ENCODE assay signal across 8 mouse cellular contexts in genomic region chr13:3406236-3407017, GRCm38 (mm10).
DNase-seq lines count a peak whose midpoint lies in the region; ATAC-seq and TF ChIP-seq lines count a peak whose summit lies in the region.
"Not testable (repeated sequence)": the region's sequence is repeated elsewhere in the genome, so short reads cannot be mapped to it uniquely, and the experiment has no call there.

No protein-coding gene starts in this region.

- peak; percentile 91 for DNase-seq in Patski (ENCODE audit: low read depth, low spot score)
- peak; percentile 82 to 84 for DNase-seq in cerebellum, postnatal 10 days
- DNase-seq in frontal cortex, postnatal 14 days (ENCODE audit: low spot score in 2 of 2): peak; percentile 39 to 55
- peak; percentile 68 for DNase-seq in hindbrain, embryonic 14.5 days (ENCODE audit: low spot score)
- peak; percentile 51 to 67 for DNase-seq in layer of hippocampus, postnatal 10 days (ENCODE audit: low spot score in 2 of 2)
- DNase-seq in retina, embryonic 14.5 days (ENCODE audit: low spot score): peak; percentile 63
- DNase-seq in thymus, postnatal 36 days: peak; percentile 63 to 65

- CTCF ChIA-PET in Patski (lab: Charles Lee): not testable (repeated sequence)

- in situ Hi-C loops in Patski (cut with MboI; ENCODE audit: low pct_unique_long_range_greater_than_20kb): loop anchor here (25.0 kb wide), 1 partner anchor 556 kb away; no protein-coding TSS in a partner anchor

- not testable (repeated sequence) for H3K36me3 ChIP-seq in hindbrain, embryonic 14.5 days (replicated peaks; ENCODE audit: control insufficient read depth, insufficient read depth); lung, embryonic 15.5 days

- not testable (repeated sequence) for H3K9ac ChIP-seq in hindbrain, embryonic 14.5 days; lung, embryonic 15.5 days

- TF ChIP-seq CTCF in Patski (IDR thresholded peaks at IDR 0.05): peak; percentile 76

- peaks cover 14% of the 10 kb centered on the region for H3K9me3 ChIP-seq in hindbrain, embryonic 14.5 days (ENCODE audit: control insufficient read depth, low read length)
- H3K9me3 ChIP-seq in lung, embryonic 15.5 days: not testable (repeated sequence)

- not testable (repeated sequence) for H3K4me1 ChIP-seq in hindbrain, embryonic 14.5 days (replicated peaks; ENCODE audit: control insufficient read depth, insufficient read depth, low read length); lung, embryonic 15.5 days

- not testable (repeated sequence) for H3K27ac ChIP-seq in hindbrain, embryonic 14.5 days; lung, embryonic 15.5 days

- not testable (repeated sequence) for H3K4me3 ChIP-seq in hindbrain, embryonic 14.5 days (replicated peaks; ENCODE audit: low read length); lung, embryonic 15.5 days

- peak; percentile 99 for ATAC-seq in Patski
- peak; percentile 60 for ATAC-seq in hindbrain, embryonic 14.5 days (ENCODE audit: low FRiP score)
- ATAC-seq in lung, embryonic 15.5 days (ENCODE audit: borderline replicate concordance, extremely low read depth, low FRiP score, low TSS enrichment): peak; percentile 31; the same call in 1 of the 2 replicates

- POLR2A ChIA-PET in Patski (lab: Charles Lee): interaction anchor here (0.7 kb wide), 1 partner anchor 605 kb away, joined by 7 read pairs; no protein-coding TSS in a partner anchor

- H3K27me3 ChIP-seq in Patski; hindbrain, embryonic 14.5 days (ENCODE audit: control insufficient read depth, insufficient read depth, low read length); lung, embryonic 15.5 days: not testable (repeated sequence)

- WGBS in hindbrain, embryonic 14.5 days: 42% methylated on average over 8 of the region's 8 CpGs
- 36% methylated on average over 8 of the region's 8 CpGs for WGBS in lung, embryonic 15.5 days

- H3K4me2 ChIP-seq in hindbrain, embryonic 14.5 days (replicated peaks); lung, embryonic 15.5 days: not testable (repeated sequence)

Comparison
In these comparisons a context has a peak if more than half of its experiments do, and no peak if none do; other contexts are left out.
1. ATAC-seq: peak in every context shown above with its lines; median percentile 99 in Patski; 60 in hindbrain, embryonic 14.5 days; 31 in lung, embryonic 15.5 days.